Mouse (Mus musculus) MEL (cell line): ENCODE results near the gene Arhgef39. TPM values are rescaled to one million over a fixed set of nuclear protein-coding genes. Genes with fewer than 3 reads are reported as not detected.

Source experiments
- DNase-seq: peaks from one replicate; pipeline ENCODE4 v3.0.0; 2011; ENCODE audit warnings: low read depth, low spot score
- H3K27ac ChIP-seq: 2 replicates; pipeline ENCODE4 v1.5.1; 2012; ENCODE audit warnings: low read depth, mild to moderate bottlenecking, control low read depth, low read length, moderate library complexity; ENCODE audit not compliant: control insufficient read depth
- H3K27me3 ChIP-seq, 2 experiments: fragments of 150-350 bp in 1 of 2; sonication (generic) in 1 of 2; 2 replicates each; pipeline ENCODE4 v1.6.1; 2012; ENCODE audit warnings: low read length in 2 of 2, mild to moderate bottlenecking in 2 of 2, improper control_type of control experiment in 1 of 2, moderate library complexity in 1 of 2; ENCODE audit not compliant: insufficient read depth in 2 of 2, control insufficient read depth in 1 of 2
- H3K36me3 ChIP-seq, 2 experiments: 2 replicates each; pipeline ENCODE4 v1.6.1; 2012 to 2014; ENCODE audit warnings: low read length in 2 of 2, improper control_type of control experiment in 1 of 2, inconsistent platforms in 1 of 2, mild to moderate bottlenecking in 1 of 2; ENCODE audit not compliant: insufficient read depth in 2 of 2, control insufficient read depth in 1 of 2
- H3K4me1 ChIP-seq, 2 experiments: fragments of 150-350 bp in 1 of 2; sonication (generic) in 1 of 2; 2 replicates each; pipeline ENCODE4 v1.6.1; 2012; ENCODE audit warnings: low read length in 2 of 2, improper control_type of control experiment in 1 of 2, mild to moderate bottlenecking in 1 of 2; ENCODE audit not compliant: insufficient read depth in 2 of 2, control insufficient read depth in 1 of 2
- H3K4me3 ChIP-seq, 2 experiments: fragments of 150-350 bp in 1 of 2; sonication (generic) in 1 of 2; 2 replicates each; pipeline ENCODE4 v1.5.1; 2012; ENCODE audit warnings: low read depth in 2 of 2, low read length in 2 of 2, mild to moderate bottlenecking in 2 of 2, moderate library complexity in 2 of 2, control low read depth in 1 of 2, improper control_type of control experiment in 1 of 2; ENCODE audit not compliant: control insufficient read depth in 1 of 2, insufficient read depth in 1 of 2
- H3K79me2 ChIP-seq: 2 replicates; pipeline ENCODE4 v1.6.1; 2012; ENCODE audit warnings: mild to moderate bottlenecking, low read length, moderate library complexity; ENCODE audit not compliant: control insufficient read depth, poor library complexity, insufficient read depth
- H3K9ac ChIP-seq: 2 replicates; pipeline ENCODE4 v1.6.1; 2012; ENCODE audit warnings: low read depth, mild to moderate bottlenecking, control low read depth, low read length, moderate library complexity; ENCODE audit not compliant: control insufficient read depth, poor library complexity, severe bottlenecking
- H3K9me3 ChIP-seq: fragments of 150-350 bp; sonication (generic); replicated peaks from 2 replicates; pipeline ENCODE4 v1.6.1; 2012; ENCODE audit warnings: mild to moderate bottlenecking, low read length, improper control_type of control experiment, moderate library complexity; ENCODE audit not compliant: insufficient read depth
- BHLHE40 ChIP-seq: IDR thresholded peaks from 2 replicates; pipeline ENCODE4 v1.6.1; 2012; ENCODE audit warnings: low read depth, mild to moderate bottlenecking, inconsistent platforms, low read length, improper control_type of control experiment, borderline replicate concordance
- CHD2 ChIP-seq: IDR thresholded peaks from 2 replicates; pipeline ENCODE4 v1.6.1; 2011; ENCODE audit warnings: low read length, improper control_type of control experiment
- CTCF ChIP-seq, 3 experiments: IDR thresholded peaks in 2 of 3; conservative IDR thresholded peaks in 1 of 3; 2 replicates each; pipeline ENCODE4 v1.5.1; 2011 to 2012; ENCODE audit warnings: low read length in 3 of 3, low read depth in 2 of 3, mild to moderate bottlenecking in 2 of 3, improper control_type of control experiment in 1 of 3, inconsistent platforms in 1 of 3, mixed read lengths in 1 of 3, moderate library complexity in 1 of 3; ENCODE audit not compliant: control insufficient read depth in 1 of 3, insufficient read depth in 1 of 3, poor library complexity in 1 of 3, severe bottlenecking in 1 of 3
- E2F4 ChIP-seq: IDR thresholded peaks from 2 replicates; pipeline ENCODE4 v1.6.1; 2011; ENCODE audit warnings: low read depth, low read length, improper control_type of control experiment, borderline replicate concordance
- EP300 ChIP-seq, 2 experiments: IDR thresholded peaks; 2 replicates each; pipeline ENCODE4 v1.6.1; 2011; ENCODE audit warnings: improper control_type of control experiment in 2 of 2, low read length in 2 of 2, low read depth in 1 of 2, mild to moderate bottlenecking in 1 of 2
- ETS1 ChIP-seq: IDR thresholded peaks from 2 replicates; pipeline ENCODE4 v1.6.1; 2012; ENCODE audit warnings: low read depth, mild to moderate bottlenecking, inconsistent platforms, low read length, improper control_type of control experiment, moderate library complexity
- GATA1 ChIP-seq: IDR thresholded peaks from 2 replicates; pipeline ENCODE4 v1.6.1; 2011; ENCODE audit warnings: low read depth, low read length, improper control_type of control experiment
- JUND ChIP-seq: IDR thresholded peaks from 2 replicates; pipeline ENCODE4 v1.6.1; 2011; ENCODE audit warnings: low read depth, mild to moderate bottlenecking, improper control_type of control experiment, low read length
- MAFK ChIP-seq: IDR thresholded peaks from 2 replicates; pipeline ENCODE4 v1.6.1; 2011; ENCODE audit warnings: low read depth, mild to moderate bottlenecking, low read length, improper control_type of control experiment, borderline replicate concordance
- MAX ChIP-seq: IDR thresholded peaks from 2 replicates; pipeline ENCODE4 v1.6.1; 2011; ENCODE audit warnings: low read length, improper control_type of control experiment
- MEF2A ChIP-seq: IDR thresholded peaks from 2 replicates; pipeline ENCODE4 v1.6.1; 2014; ENCODE audit warnings: low read depth, mild to moderate bottlenecking, inconsistent platforms, low read length, improper control_type of control experiment; ENCODE audit not compliant: poor library complexity, insufficient replicate concordance, severe bottlenecking; ENCODE audit errors: extremely low read depth
- MXI1 ChIP-seq: IDR thresholded peaks from 2 replicates; pipeline ENCODE4 v1.6.1; 2011; ENCODE audit warnings: mild to moderate bottlenecking, low read depth, low read length, improper control_type of control experiment
- NELFE ChIP-seq: IDR thresholded peaks from 2 replicates; pipeline ENCODE4 v1.6.1; 2011; ENCODE audit warnings: low read depth, low read length, improper control_type of control experiment
- POLR2A ChIP-seq, 2 experiments: IDR thresholded peaks; 2 replicates each; pipeline ENCODE4 v1.6.1; 2011 to 2012; ENCODE audit warnings: low read length in 2 of 2, mild to moderate bottlenecking in 2 of 2, control low read depth in 1 of 2, improper control_type of control experiment in 1 of 2, low read depth in 1 of 2, moderate library complexity in 1 of 2; ENCODE audit not compliant: control insufficient read depth in 1 of 2, insufficient read depth in 1 of 2, poor library complexity in 1 of 2
- RAD21 ChIP-seq: IDR thresholded peaks from 2 replicates; pipeline ENCODE4 v1.6.1; 2011; ENCODE audit warnings: mild to moderate bottlenecking, low read depth, low read length, improper control_type of control experiment
- SIN3A ChIP-seq: IDR thresholded peaks from 2 replicates; pipeline ENCODE4 v1.6.1; 2012; ENCODE audit warnings: low read length, improper control_type of control experiment, inconsistent platforms
- SMC3 ChIP-seq: IDR thresholded peaks from 2 replicates; pipeline ENCODE4 v1.6.1; 2011; ENCODE audit warnings: low read depth, low read length, improper control_type of control experiment
- TBP ChIP-seq: IDR thresholded peaks from 2 replicates; pipeline ENCODE4 v1.8.0; 2011; ENCODE audit warnings: low read depth, low read length, improper control_type of control experiment
- UBTF ChIP-seq: IDR thresholded peaks from 2 replicates; pipeline ENCODE4 v1.6.1; 2012; ENCODE audit warnings: low read depth, mild to moderate bottlenecking, inconsistent platforms, low read length, improper control_type of control experiment, moderate library complexity, borderline replicate concordance; ENCODE audit not compliant: insufficient read depth
- USF2 ChIP-seq, 2 experiments: IDR thresholded peaks; 2 replicates each; pipeline ENCODE4 v1.6.1; 2011 to 2012; ENCODE audit warnings: improper control_type of control experiment in 2 of 2, low read length in 2 of 2, borderline replicate concordance in 1 of 2, inconsistent platforms in 1 of 2, low read depth in 1 of 2, mild to moderate bottlenecking in 1 of 2; ENCODE audit not compliant: insufficient read depth in 1 of 2
- ZKSCAN1 ChIP-seq: IDR thresholded peaks from 2 replicates; pipeline ENCODE4 v1.6.1; 2012; ENCODE audit warnings: low read depth, mild to moderate bottlenecking, inconsistent platforms, low read length, improper control_type of control experiment, moderate library complexity
- ZNF384 ChIP-seq: IDR thresholded peaks from 2 replicates; pipeline ENCODE4 v1.6.1; 2012; ENCODE audit warnings: low read depth, mild to moderate bottlenecking, inconsistent platforms, low read length, improper control_type of control experiment
- polyA plus RNA-seq, 2 experiments: library from polyadenylated mRNA; stranded (reverse) in 1 of 2; unstranded in 1 of 2; fragments of >175 nt in 1 of 2; fragments of >200 nt in 1 of 2; gene quantifications; 2 replicates each; pipeline versions ENCODE4 v1.2.1 to v1.2.4; 2012; ENCODE audit warnings: low replicate concordance in 2 of 2, low read depth in 1 of 2; ENCODE audit not compliant: insufficient read length in 2 of 2, insufficient read depth in 1 of 2, missing spikeins in 1 of 2
- total RNA-seq: library from RNA; depleted of rRNA; stranded (reverse); fragments of 300-350 nt; gene quantifications from 2 replicates; pipeline ENCODE4 v1.2.3, GENCODE M21; 2012

The Arhgef39 gene
- total and polyA plus RNA-seq, 3 experiments: 26.3 to 56.7 TPM; not detected in 1

DNA sequence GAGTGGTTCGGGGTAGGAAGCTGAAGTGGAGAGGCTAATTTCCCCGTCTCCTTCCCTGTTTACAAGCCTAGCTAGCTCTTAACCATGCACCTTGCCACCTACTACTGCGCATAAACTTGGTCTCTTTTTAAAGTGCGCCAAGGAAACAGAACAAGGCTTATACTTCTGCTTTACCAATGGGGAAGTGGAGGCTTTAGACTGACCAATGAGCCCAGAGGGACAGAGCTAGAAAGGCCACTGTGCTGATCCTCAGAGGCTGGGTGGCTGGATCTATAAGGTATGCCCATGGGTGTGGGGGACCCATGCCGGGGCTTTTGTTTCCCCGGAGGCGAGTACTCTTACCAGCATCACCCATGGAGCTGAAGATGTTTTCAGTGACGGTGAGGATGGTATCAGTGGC lies 47.7 kb upstream of the Arhgef39 start (continued):
- no peak for TF ChIP-seq MEF2A
- TF ChIP-seq E2F4: no peak

DNA sequence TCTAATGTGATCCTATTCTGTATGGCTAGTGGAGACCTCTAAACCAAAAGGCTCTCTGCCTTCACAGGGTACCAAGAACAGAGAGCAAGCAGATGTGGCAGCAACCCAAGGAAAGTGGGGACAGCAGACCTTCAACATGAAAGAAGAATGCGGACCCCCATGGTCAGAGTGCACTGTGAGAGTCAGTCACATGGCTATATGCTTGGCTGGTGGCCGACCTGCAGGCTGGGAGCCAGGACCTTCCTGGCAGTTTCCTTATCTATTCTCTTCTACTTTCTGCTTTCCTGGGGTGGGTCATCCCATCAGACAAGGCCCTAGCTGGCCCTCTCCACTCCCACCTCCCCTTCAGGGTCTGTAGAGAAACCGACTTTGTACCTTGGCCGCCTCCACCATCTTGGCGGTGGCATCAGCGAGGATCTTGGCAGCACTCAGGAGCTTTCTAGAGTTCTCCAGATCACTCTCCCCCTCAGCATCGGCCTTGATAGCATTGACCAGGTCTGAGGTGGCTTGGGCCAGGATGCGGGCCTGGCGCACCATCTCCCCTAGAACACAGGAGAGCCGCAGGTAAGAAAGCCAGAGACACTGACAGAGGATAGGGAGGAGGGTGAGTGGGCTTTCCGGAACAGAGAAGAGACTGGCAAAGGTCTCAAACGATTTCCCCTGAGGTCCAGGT lies 47.0 kb upstream of the Arhgef39 start:
- Histone ChIP-seq H3K9ac (no peak overlapping the region), H3K79me2 (no peaks in the 10 kb centered on the region), H3K9me3 (no peaks in the 10 kb centered on the region), H3K36me3 (peaks cover 0 to 15% of the 10 kb centered on the region in 2 experiments; a peak in 2 of 4 replicates), H3K4me1 (no peaks in the 10 kb centered on the region), H3K4me3 (no peak overlapping the region), H3K27me3 (no peaks in the 10 kb centered on the region), H3K27ac (no peak overlapping the region)
- no peak for DNase-seq
- no peak for TF ChIP-seq USF2 (IDR thresholded peaks at IDR 0.05; ENCODE audit: borderline replicate concordance in 1 of 2, insufficient read depth in 1 of 2, low read depth in 1 of 2, low read length in 2 of 2)
- TF ChIP-seq GATA1: no peak
- TF ChIP-seq TBP: no peak
- TF ChIP-seq JUND: no peak
- TF ChIP-seq SMC3: no peak
- no peak for TF ChIP-seq RAD21
- no peak for TF ChIP-seq EP300 (IDR thresholded peaks at IDR 0.05; ENCODE audit: low read depth in 1 of 2, low read length in 2 of 2)
- TF ChIP-seq ZNF384: no peak
- no peak for TF ChIP-seq E2F4
- TF ChIP-seq MEF2A: no peak
- no peak for TF ChIP-seq MAX

DNA sequence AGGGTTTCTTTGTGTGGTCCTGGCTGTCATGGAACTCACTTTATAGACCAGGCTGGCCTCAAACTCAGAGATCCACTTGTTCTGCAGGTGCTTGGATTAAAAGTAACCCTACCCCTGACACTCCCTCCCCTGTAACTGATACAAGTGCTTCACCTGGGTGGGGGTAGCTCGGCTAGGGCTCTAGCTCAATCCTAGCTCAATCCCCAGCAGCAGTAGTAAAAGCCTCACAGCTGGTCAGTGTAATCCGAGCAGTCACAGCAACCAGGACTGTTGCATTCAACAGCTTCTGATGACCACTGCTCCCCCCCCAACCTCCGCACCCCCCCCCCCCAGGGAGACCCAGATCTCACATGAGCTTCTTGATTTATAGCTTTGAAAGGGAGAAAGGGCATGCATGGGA lies 42.5 kb upstream of the Arhgef39 start:
- Histone ChIP-seq H3K4me3 (no peak overlapping the region), H3K4me1 (no peaks in the 10 kb centered on the region), H3K36me3 (peaks cover 0 to 13% of the 10 kb centered on the region in 2 experiments; a peak in 2 of 4 replicates), H3K79me2 (no peaks in the 10 kb centered on the region), H3K9ac (no peak overlapping the region), H3K27me3 (no peaks in the 10 kb centered on the region), H3K9me3 (no peaks in the 10 kb centered on the region), H3K27ac (no peak overlapping the region)
- TF ChIP-seq RAD21 (no peak), EP300 (IDR thresholded peaks at IDR 0.05; ENCODE audit: low read depth in 1 of 2, low read length in 2 of 2) (no peak), SMC3 (no peak), NELFE (no peak), ETS1 (no peak), GATA1 (no peak), UBTF (no peak), SIN3A (no peak), ZKSCAN1 (no peak), CHD2 (no peak), MXI1 (no peak), CTCF (IDR thresholded peaks at IDR 0.05 in 2 of 3, conservative IDR thresholded peaks at IDR 0.05 in 1 of 3; ENCODE audit: control insufficient read depth in 1 of 3, insufficient read depth in 1 of 3, low read depth in 2 of 3, low read length in 3 of 3, poor library complexity in 1 of 3, severe bottlenecking in 1 of 3) (no peak), MAFK (no peak), ZNF384 (no peak), BHLHE40 (no peak), MEF2A (no peak), POLR2A (IDR thresholded peaks at IDR 0.05; ENCODE audit: control insufficient read depth in 1 of 2, insufficient read depth in 1 of 2, low read depth in 1 of 2, low read length in 2 of 2, poor library complexity in 1 of 2) (no peak)
- DNase-seq: no peak
